Mouse (Mus musculus): ENCODE measurements at regions not wholly inside any gene's neighbourhood (a gene's known extent, or its start where the extent isn't known, plus 50 kb on each side); places are given as distances from the start of the nearest gene placed in this dataset.

- H3K4me3 ChIP-seq: no peak overlapping the region
- H3K27me3 ChIP-seq (replicated peaks): no peaks in the 10 kb centered on the region
- no peak overlapping the region for H3K4me2 ChIP-seq (replicated peaks)
- H3K36me3 ChIP-seq: no peaks in the 10 kb centered on the region
- no peaks in the 10 kb centered on the region for H3K4me1 ChIP-seq
- H3K9ac ChIP-seq: no peak overlapping the region
- no peaks in the 10 kb centered on the region for H3K9me3 ChIP-seq
- no peak overlapping the region for H3K27ac ChIP-seq
- 68% methylated on average over 3 of the region's 3 CpGs for WGBS
- ATAC-seq (ENCODE audit: low FRiP score, low read depth): no peak
Observed at GRCm38 (mm10) chr2:46013771-46014269, 896.6 kb upstream of the Zeb2 start.

DNA sequence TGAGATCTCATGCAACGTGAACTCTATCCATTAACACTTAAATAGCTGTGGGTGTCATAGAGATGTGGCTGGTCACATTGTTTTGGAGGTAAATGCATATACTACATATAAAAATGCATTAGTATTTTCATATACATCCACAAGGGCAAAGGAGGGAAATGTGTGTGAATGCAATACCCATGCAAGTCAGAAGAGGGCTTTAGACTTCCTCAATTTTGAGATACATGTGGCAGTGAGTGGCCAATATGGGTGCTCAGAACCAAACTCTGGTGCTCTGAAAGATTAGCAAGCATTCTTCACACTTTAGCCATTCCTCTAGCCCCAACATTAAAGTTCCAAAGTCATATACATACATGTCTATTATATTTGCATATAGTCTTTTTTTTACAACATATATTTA, 895.5 kb upstream of the Zeb2 start:
- H3K9ac ChIP-seq: no peak overlapping the region
- H3K36me3 ChIP-seq: no peaks in the 10 kb centered on the region
- no peak overlapping the region for H3K4me2 ChIP-seq (replicated peaks)
- ATAC-seq (ENCODE audit: low FRiP score, low read depth): no peak
- no peak overlapping the region for H3K4me3 ChIP-seq
- no peak overlapping the region for H3K27ac ChIP-seq
- WGBS: 95% methylated on average over 1 of the region's 1 CpGs
- H3K27me3 ChIP-seq (replicated peaks): no peaks in the 10 kb centered on the region
- no peaks in the 10 kb centered on the region for H3K9me3 ChIP-seq
- H3K4me1 ChIP-seq: no peaks in the 10 kb centered on the region

- no peak overlapping the region for H3K27ac ChIP-seq
- no peaks in the 10 kb centered on the region for H3K36me3 ChIP-seq
- no peak overlapping the region for H3K4me3 ChIP-seq
- no peak overlapping the region for H3K9ac ChIP-seq
- H3K4me2 ChIP-seq (replicated peaks): no peak overlapping the region
- no peaks in the 10 kb centered on the region for H3K27me3 ChIP-seq (replicated peaks)
- H3K9me3 ChIP-seq: no peaks in the 10 kb centered on the region
- H3K4me1 ChIP-seq: no peaks in the 10 kb centered on the region
- ATAC-seq (ENCODE audit: low FRiP score, low read depth): no peak
Observed at GRCm38 (mm10) chr2:45975157-45975556, 858.0 kb upstream of the Zeb2 start.

DNA sequence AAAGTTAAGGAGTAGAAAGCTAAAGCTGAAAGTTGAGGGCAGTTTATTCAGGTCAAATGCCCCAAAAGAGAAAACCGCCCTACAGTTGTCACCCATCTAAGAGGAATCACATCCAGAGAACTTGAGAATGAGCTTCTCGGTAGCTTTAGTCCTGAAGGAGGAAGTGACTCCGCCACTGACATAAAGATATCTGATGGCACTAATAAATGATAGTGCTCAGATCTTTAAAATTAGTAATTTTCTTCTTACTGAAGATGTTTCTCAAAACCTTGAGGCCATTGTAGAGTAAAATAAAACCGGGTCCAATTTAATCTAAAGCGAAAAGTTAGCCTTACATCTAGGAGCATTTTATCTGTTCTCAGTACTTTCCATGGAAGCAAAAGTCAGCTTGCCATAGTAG, 851.4 kb upstream of the Zeb2 start:
- Histone ChIP-seq H3K9ac (no peak overlapping the region), H3K4me1 (no peaks in the 10 kb centered on the region), H3K27me3 (replicated peaks) (no peaks in the 10 kb centered on the region), H3K4me3 (no peak overlapping the region), H3K27ac (no peak overlapping the region), H3K36me3 (no peaks in the 10 kb centered on the region), H3K4me2 (replicated peaks) (no peak overlapping the region), H3K9me3 (no peaks in the 10 kb centered on the region)
- 86% methylated on average over 5 of the region's 5 CpGs for WGBS
- no peak for ATAC-seq (ENCODE audit: low FRiP score, low read depth)

DNA sequence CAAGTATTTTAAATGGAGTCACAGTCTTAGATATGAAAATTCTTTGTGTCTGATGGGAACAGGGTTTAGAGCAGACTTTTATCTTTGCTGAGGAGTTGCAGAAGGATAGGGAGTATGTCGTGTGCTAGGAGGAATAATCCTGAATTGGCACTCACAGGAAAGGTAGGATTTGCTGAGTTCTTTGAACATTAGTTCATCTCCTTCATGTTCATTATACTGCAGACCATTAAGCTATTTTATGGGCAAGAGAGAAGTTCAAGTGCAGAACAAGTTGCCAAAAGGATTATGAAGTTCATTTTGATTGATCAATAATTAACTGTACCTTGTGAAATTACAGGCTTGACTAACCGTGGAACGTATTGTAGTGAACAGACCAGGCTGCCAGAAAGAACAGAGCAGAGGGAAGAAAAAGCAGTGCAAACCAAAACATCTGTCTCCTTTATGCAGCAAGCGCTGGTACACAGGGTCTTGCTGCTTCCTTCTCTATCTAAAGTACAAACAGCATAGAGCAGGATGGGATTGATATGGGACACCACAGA, 839.7 kb upstream of the Zeb2 start:
- H3K9ac ChIP-seq: no peak overlapping the region
- no peak overlapping the region for H3K4me2 ChIP-seq (replicated peaks)
- no peaks in the 10 kb centered on the region for H3K36me3 ChIP-seq
- H3K27me3 ChIP-seq (replicated peaks): no peaks in the 10 kb centered on the region
- H3K4me1 ChIP-seq: no peaks in the 10 kb centered on the region
- WGBS: 77% methylated on average over 4 of the region's 4 CpGs
- no peak overlapping the region for H3K4me3 ChIP-seq
- no peaks in the 10 kb centered on the region for H3K9me3 ChIP-seq
- H3K27ac ChIP-seq: no peak overlapping the region
- ATAC-seq (ENCODE audit: low FRiP score, low read depth): no peak

DNA sequence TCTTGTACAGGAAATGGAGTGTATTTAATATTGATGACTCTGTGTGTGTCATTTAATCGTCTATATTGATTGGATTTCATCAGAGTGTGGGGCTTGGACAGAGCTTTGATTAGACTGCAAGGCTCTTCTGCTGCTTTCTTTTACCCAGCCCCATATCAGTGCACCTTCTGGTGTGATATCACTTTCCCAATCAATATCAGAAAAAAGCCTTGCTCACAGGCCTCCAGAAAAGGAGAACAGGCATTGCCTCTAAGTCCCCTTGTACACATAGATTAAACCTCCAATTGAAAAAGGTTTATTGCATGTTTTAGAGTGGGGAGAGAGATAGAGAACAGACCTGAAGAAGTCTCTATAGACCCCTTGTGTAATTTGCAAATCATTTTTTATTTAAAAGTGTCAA, 831.6 kb upstream of the Zeb2 start:
- no peak overlapping the region for H3K4me2 ChIP-seq (replicated peaks)
- H3K27me3 ChIP-seq (replicated peaks): no peaks in the 10 kb centered on the region
- H3K4me3 ChIP-seq: no peak overlapping the region
- ATAC-seq (ENCODE audit: low FRiP score, low read depth): no peak
- H3K9ac ChIP-seq: no peak overlapping the region
- H3K9me3 ChIP-seq: no peaks in the 10 kb centered on the region
- H3K4me1 ChIP-seq: no peaks in the 10 kb centered on the region
- 89% methylated on average over 1 of the region's 1 CpGs for WGBS
- no peak overlapping the region for H3K27ac ChIP-seq
- H3K36me3 ChIP-seq: no peaks in the 10 kb centered on the region

GRCm38 (mm10) chr2:45925791-45926480, 808.7 kb upstream of the Zeb2 start:
- 84% methylated on average over 7 of the region's 7 CpGs for WGBS
- no peaks in the 10 kb centered on the region for H3K4me1 ChIP-seq

DNA sequence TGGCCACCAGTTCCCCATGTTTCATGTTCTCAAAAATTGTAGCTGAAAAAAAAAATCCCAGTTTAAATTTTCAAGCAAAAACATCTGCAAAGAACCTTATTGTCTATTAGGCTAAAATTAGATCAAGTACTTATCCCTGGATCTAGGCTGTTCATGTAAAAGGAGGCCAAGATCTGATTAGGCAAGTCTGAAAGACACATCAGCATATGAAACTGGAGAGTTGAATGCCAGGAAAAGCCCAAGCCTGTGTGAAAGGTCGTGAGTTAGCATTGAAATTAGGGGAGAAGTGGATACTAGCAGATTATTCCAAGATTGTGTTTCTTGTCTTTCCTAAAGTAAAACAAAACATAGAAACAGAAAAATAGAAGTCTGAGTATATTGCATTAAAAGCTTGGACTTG, 791.7 kb upstream of the Zeb2 start:
- no peaks in the 10 kb centered on the region for H3K27me3 ChIP-seq (replicated peaks)
- no peak overlapping the region for H3K4me2 ChIP-seq (replicated peaks)
- H3K27ac ChIP-seq: no peak overlapping the region
- no peaks in the 10 kb centered on the region for H3K36me3 ChIP-seq
- H3K9me3 ChIP-seq: no peaks in the 10 kb centered on the region
- no peak for ATAC-seq (ENCODE audit: low FRiP score, low read depth)
- no peak overlapping the region for H3K4me3 ChIP-seq
- H3K4me1 ChIP-seq: no peaks in the 10 kb centered on the region
- H3K9ac ChIP-seq: no peak overlapping the region
- 60% methylated on average over 1 of the region's 1 CpGs for WGBS

More at GRCm38 (mm10) chr2:45925791-45926480, 808.7 kb upstream of the Zeb2 start:
- no peak overlapping the region for H3K9ac ChIP-seq
- H3K9me3 ChIP-seq: no peaks in the 10 kb centered on the region
- no peak overlapping the region for H3K4me2 ChIP-seq (replicated peaks)
- no peak overlapping the region for H3K4me3 ChIP-seq
- no peak for ATAC-seq (ENCODE audit: low FRiP score, low read depth)
- no peak overlapping the region for H3K27ac ChIP-seq
- no peaks in the 10 kb centered on the region for H3K36me3 ChIP-seq
- no peaks in the 10 kb centered on the region for H3K27me3 ChIP-seq (replicated peaks)

- no peak overlapping the region for H3K4me3 ChIP-seq
- ATAC-seq (ENCODE audit: low FRiP score, low read depth): no peak
- WGBS: 69% methylated on average over 2 of the region's 2 CpGs
Observed at GRCm38 (mm10) chr2:45904623-45905235, 787.5 kb upstream of the Zeb2 start.

GRCm38 (mm10) chr2:45904090-45904489, 786.9 kb upstream of the Zeb2 start:
- 91% methylated on average over 4 of the region's 4 CpGs for WGBS
- Histone ChIP-seq H3K36me3 (no peaks in the 10 kb centered on the region), H3K9me3 (no peaks in the 10 kb centered on the region), H3K9ac (no peak overlapping the region), H3K27me3 (replicated peaks) (no peaks in the 10 kb centered on the region), H3K4me1 (no peaks in the 10 kb centered on the region), H3K4me2 (replicated peaks) (no peak overlapping the region), H3K27ac (no peak overlapping the region), H3K4me3 (no peak overlapping the region)
- no peak for ATAC-seq (ENCODE audit: low FRiP score, low read depth)

More at GRCm38 (mm10) chr2:45904623-45905235, 787.5 kb upstream of the Zeb2 start:
- no peak overlapping the region for H3K27ac ChIP-seq
- no peaks in the 10 kb centered on the region for H3K4me1 ChIP-seq
- H3K9ac ChIP-seq: no peak overlapping the region
- no peak overlapping the region for H3K4me2 ChIP-seq (replicated peaks)
- H3K27me3 ChIP-seq (replicated peaks): no peaks in the 10 kb centered on the region
- no peaks in the 10 kb centered on the region for H3K36me3 ChIP-seq
- no peaks in the 10 kb centered on the region for H3K9me3 ChIP-seq

GRCm38 (mm10) chr2:45903350-45903749, 786.2 kb upstream of the Zeb2 start:
- H3K4me2 ChIP-seq (replicated peaks): no peak overlapping the region
- H3K9ac ChIP-seq: no peak overlapping the region
- no peak overlapping the region for H3K4me3 ChIP-seq
- no peaks in the 10 kb centered on the region for H3K27me3 ChIP-seq (replicated peaks)
- H3K9me3 ChIP-seq: no peaks in the 10 kb centered on the region
- 79% methylated on average over 1 of the region's 1 CpGs for WGBS
- H3K36me3 ChIP-seq: no peaks in the 10 kb centered on the region
- ATAC-seq (ENCODE audit: low FRiP score, low read depth): no peak
- H3K4me1 ChIP-seq: no peaks in the 10 kb centered on the region
- H3K27ac ChIP-seq: no peak overlapping the region

GRCm38 (mm10) chr2:45901892-45902291, 784.7 kb upstream of the Zeb2 start:
- Histone ChIP-seq H3K4me2 (replicated peaks) (no peak overlapping the region), H3K36me3 (no peaks in the 10 kb centered on the region), H3K4me3 (no peak overlapping the region), H3K27me3 (replicated peaks) (no peaks in the 10 kb centered on the region), H3K27ac (no peak overlapping the region), H3K9ac (no peak overlapping the region), H3K4me1 (no peaks in the 10 kb centered on the region), H3K9me3 (no peaks in the 10 kb centered on the region)
- ATAC-seq (ENCODE audit: low FRiP score, low read depth): no peak
- WGBS: 94% methylated on average over 4 of the region's 4 CpGs

DNA sequence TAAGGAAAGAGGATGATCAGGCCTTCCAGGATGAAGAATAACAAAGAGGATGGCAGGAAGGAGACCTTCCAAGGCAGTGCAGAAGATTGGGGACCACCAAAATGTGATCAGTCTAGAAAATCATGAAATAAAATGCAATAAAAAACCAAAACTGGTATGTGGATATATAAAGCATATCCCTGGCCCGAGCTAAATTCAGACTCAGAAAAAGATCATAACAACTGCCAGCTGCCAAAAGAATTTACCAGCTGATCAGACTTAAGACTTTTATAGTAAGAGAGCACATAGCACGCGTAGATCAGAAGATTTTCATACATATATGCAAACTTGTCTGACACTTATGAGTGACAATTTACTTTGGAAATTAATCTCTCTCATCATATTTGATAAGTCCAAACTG, 767.5 kb upstream of the Zeb2 start:
- WGBS: 91% methylated on average over 3 of the region's 3 CpGs
- H3K36me3 ChIP-seq: no peaks in the 10 kb centered on the region
- no peak for ATAC-seq (ENCODE audit: low FRiP score, low read depth)
- H3K27ac ChIP-seq: no peak overlapping the region
- H3K4me1 ChIP-seq: no peaks in the 10 kb centered on the region
- H3K4me2 ChIP-seq (replicated peaks): no peak overlapping the region
- no peaks in the 10 kb centered on the region for H3K27me3 ChIP-seq (replicated peaks)
- no peak overlapping the region for H3K4me3 ChIP-seq
- no peaks in the 10 kb centered on the region for H3K9me3 ChIP-seq
- no peak overlapping the region for H3K9ac ChIP-seq

Measured in neural tube, embryonic 12.5 days (tissue).